Mouse (Mus musculus): Measurements from ENCODE around the gene Chd3.

DNA sequence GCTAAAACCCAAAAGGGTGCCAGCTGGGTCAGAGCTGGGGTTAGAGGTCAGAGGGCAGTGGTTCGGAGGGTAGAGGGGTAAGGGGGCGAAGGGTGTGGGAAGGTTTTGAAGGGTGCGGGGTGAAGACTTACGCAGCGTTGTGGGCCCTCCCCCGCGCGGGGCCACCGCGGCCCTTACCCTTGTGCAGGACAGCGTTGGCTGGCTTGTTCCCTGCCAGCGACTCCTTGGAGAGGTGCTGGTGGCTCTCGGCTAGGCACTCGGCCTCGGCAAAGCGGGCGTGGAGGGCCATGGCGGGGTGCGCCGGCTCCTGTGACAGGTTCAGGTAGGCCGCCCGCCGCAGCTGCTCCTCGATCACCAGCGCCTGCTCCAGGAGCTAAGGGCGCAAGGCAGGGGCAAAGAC, 22.8 kb downstream of the Chd3 start:
- TF ChIP-seq CTCF (IDR thresholded peaks at IDR 0.05; ENCODE audit: low read depth) = no peak
- no peak for TF ChIP-seq EP300 (IDR thresholded peaks at IDR 0.05; ENCODE audit: low read depth)
